Mouse (Mus musculus): ENCODE measurements at regions not wholly inside any gene's neighbourhood (a gene's known extent, or its start where the extent isn't known, plus 50 kb on each side); places are given as distances from the start of the nearest gene placed in this dataset.

DNA sequence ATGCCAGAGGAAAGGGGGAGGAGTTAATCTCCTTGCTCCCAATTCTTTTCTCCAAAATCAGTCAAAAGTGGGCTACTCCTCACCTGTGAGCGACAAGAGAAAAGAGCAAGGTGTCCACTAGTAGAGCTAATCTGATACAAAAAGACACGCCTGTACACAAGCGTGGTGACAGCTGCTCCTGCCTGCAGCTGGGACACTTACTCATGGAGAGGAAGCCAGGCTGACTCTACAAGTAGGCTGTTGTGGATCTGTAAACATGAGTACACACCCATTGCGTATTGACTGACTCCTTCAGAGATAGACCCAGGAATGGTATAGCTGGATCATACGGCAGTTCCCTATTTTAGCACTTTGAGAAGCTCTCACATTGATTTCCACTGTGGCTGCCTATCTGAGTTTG, 129.7 kb downstream of the Nuak1 start:
- H3K4me3 ChIP-seq (ENCODE audit: low read depth, low read length): no peak overlapping the region
- no peaks in the 10 kb centered on the region for H3K27me3 ChIP-seq (ENCODE audit: control insufficient read depth, insufficient read depth, low read length)
- H3K36me3 ChIP-seq (replicated peaks; ENCODE audit: control insufficient read depth, insufficient read depth, low read depth, low read length): no peaks in the 10 kb centered on the region
- no peaks in the 10 kb centered on the region for H3K4me1 ChIP-seq (ENCODE audit: control insufficient read depth, insufficient read depth, low read length)
- no peak for ATAC-seq (replicated peaks; ENCODE audit: insufficient number of reproducible peaks, low FRiP score, low TSS enrichment, low read depth)
- WGBS: 91% methylated on average over 5 of the region's 5 CpGs
- H3K4me2 ChIP-seq (ENCODE audit: low read depth, low read length): no peak overlapping the region
- H3K9ac ChIP-seq (replicated peaks; ENCODE audit: low read length): no peak overlapping the region
- DNase-seq (ENCODE audit: low spot score): no peak
- no peaks in the 10 kb centered on the region for H3K9me3 ChIP-seq (replicated peaks; ENCODE audit: control insufficient read depth, low read length)
- H3K27ac ChIP-seq (replicated peaks; ENCODE audit: low read depth, low read length): no peak overlapping the region

DNA sequence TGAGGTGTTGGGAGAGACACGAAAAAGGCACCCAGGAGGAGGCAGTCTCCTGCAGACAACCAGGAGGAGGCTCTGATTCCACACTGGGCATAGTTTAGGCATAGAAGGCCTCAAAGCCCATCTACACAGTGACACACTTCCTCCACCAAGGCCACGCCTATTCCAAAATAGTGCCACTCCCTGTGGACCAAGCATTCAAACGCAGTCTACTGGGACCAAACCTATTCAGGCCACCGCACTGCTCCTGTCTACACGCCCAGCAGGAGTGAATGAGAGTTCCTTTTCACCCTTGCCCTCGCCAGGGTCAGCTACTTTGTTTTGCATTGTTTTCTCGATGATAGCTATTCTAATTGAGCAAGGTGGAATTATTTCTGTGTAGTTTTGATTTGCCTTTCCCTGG, 127.7 kb downstream of the Nuak1 start:
- 62% methylated on average over 7 of the region's 7 CpGs for WGBS
- Histone ChIP-seq H3K27ac (replicated peaks; ENCODE audit: low read depth, low read length) (no peak overlapping the region), H3K9ac (replicated peaks; ENCODE audit: low read length) (no peak overlapping the region), H3K4me1 (ENCODE audit: control insufficient read depth, insufficient read depth, low read length) (no peaks in the 10 kb centered on the region), H3K9me3 (replicated peaks; ENCODE audit: control insufficient read depth, low read length) (no peaks in the 10 kb centered on the region), H3K27me3 (ENCODE audit: control insufficient read depth, insufficient read depth, low read length) (no peaks in the 10 kb centered on the region), H3K36me3 (replicated peaks; ENCODE audit: control insufficient read depth, insufficient read depth, low read depth, low read length) (no peaks in the 10 kb centered on the region), H3K4me2 (ENCODE audit: low read depth, low read length) (no peak overlapping the region), H3K4me3 (ENCODE audit: low read depth, low read length) (no peak overlapping the region)
- ATAC-seq (replicated peaks; ENCODE audit: insufficient number of reproducible peaks, low FRiP score, low TSS enrichment, low read depth) (no peak), DNase-seq (ENCODE audit: low spot score) (no peak)

DNA sequence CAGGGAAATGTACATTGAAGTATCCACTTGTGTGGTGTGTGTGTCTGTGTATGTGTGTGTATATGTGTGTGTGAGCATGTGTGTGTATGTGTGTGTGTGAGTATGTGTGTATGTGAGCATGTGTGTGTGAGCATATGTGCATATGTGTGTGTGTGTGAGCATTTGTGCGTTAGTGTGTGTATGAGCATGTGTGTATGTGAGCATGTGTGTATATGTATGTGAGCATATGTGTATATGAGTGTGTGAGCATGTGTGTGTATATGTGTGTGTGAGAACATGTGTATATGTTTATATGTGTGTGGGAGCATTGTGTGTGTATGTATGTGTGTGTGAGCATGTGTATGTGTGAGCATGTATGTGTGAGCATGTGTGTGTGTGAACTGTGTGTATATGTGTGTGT, 123.5 kb downstream of the Nuak1 start:
- no peak for DNase-seq (ENCODE audit: low spot score)
- H3K9me3 ChIP-seq (replicated peaks; ENCODE audit: control insufficient read depth, low read length): no peaks in the 10 kb centered on the region
- no peaks in the 10 kb centered on the region for H3K27me3 ChIP-seq (ENCODE audit: control insufficient read depth, insufficient read depth, low read length)

DNA sequence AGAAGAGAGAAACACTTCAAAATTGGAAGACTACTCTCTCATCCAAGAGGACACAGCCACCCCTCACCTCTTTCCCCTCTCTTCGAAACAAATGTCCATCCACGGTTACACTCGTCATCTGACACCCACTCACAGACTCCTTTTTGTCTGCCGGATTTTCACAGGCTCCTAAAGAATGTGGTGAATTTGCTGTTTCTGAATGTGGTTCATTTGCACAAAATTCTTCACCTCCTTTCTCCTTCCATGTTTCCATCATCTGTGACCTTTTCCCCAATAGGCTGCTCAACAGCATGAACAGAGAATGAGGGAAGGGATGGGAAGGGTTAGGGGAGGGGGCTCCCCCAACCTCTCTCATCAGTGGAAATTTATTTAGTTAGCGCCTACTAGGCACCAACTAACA, 122.4 kb downstream of the Nuak1 start:
- Histone ChIP-seq H3K36me3 (replicated peaks; ENCODE audit: control insufficient read depth, insufficient read depth, low read depth, low read length) (no peaks in the 10 kb centered on the region), H3K4me1 (ENCODE audit: control insufficient read depth, insufficient read depth, low read length) (no peaks in the 10 kb centered on the region; the same call in 1 of the 2 replicates), H3K27me3 (ENCODE audit: control insufficient read depth, insufficient read depth, low read length) (no peaks in the 10 kb centered on the region), H3K9me3 (replicated peaks; ENCODE audit: control insufficient read depth, low read length) (no peaks in the 10 kb centered on the region), H3K27ac (replicated peaks; ENCODE audit: low read depth, low read length) (no peak overlapping the region), H3K9ac (replicated peaks; ENCODE audit: low read length) (no peak overlapping the region), H3K4me3 (ENCODE audit: low read depth, low read length) (no peak overlapping the region), H3K4me2 (ENCODE audit: low read depth, low read length) (no peak overlapping the region)
- WGBS: 38% methylated on average over 5 of the region's 5 CpGs
- ATAC-seq (replicated peaks; ENCODE audit: insufficient number of reproducible peaks, low FRiP score, low TSS enrichment, low read depth) (no peak), DNase-seq (ENCODE audit: low spot score) (no peak)

More for the DNA sequence above, 123.5 kb downstream of the Nuak1 start:
- Histone ChIP-seq H3K27ac (replicated peaks; ENCODE audit: low read depth, low read length) (no peak overlapping the region), H3K4me3 (ENCODE audit: low read depth, low read length) (no peak overlapping the region), H3K36me3 (replicated peaks; ENCODE audit: control insufficient read depth, insufficient read depth, low read depth, low read length) (no peaks in the 10 kb centered on the region), H3K9ac (replicated peaks; ENCODE audit: low read length) (no peak overlapping the region), H3K4me1 (ENCODE audit: control insufficient read depth, insufficient read depth, low read length) (no peaks in the 10 kb centered on the region; the same call in 1 of the 2 replicates), H3K4me2 (ENCODE audit: low read depth, low read length) (no peak overlapping the region)
- WGBS: 88% methylated on average over 1 of the region's 1 CpGs
- ATAC-seq (replicated peaks; ENCODE audit: insufficient number of reproducible peaks, low FRiP score, low TSS enrichment, low read depth): no peak

All from embryonic facial prominence, embryonic 11.5 days (tissue).